Mouse (Mus musculus): Measurements from ENCODE around the gene Ergic1. TPM values are rescaled to one million over a fixed set of nuclear protein-coding genes. Genes with fewer than 3 reads are reported as not detected.

The Ergic1 gene
- total RNA-seq, 2 experiments from 2014 or later, result 150 to 155 TPM

DNA sequence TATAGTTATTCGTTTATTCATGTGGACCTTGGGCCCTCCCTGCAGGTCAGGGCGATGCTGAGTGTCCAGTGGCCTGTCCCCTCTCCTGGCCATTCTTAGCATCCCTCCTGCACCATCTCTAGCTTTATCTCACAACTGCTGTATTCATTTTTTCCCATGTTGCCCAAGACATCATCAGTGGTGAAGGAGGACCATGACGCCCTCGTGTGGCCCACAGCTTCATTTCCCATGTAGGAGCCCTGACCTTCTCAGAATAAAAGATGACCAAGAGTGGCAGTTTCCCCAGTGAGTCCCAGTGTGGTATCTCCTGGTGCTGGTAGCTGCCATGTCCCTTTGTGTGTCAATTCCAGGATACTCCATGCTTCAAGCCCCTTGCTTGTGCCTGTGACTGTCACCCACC lies 88.3 kb downstream of the Ergic1 start:
- DNase-seq (ENCODE audit: low spot score in 2 of 2), result no peak

DNA sequence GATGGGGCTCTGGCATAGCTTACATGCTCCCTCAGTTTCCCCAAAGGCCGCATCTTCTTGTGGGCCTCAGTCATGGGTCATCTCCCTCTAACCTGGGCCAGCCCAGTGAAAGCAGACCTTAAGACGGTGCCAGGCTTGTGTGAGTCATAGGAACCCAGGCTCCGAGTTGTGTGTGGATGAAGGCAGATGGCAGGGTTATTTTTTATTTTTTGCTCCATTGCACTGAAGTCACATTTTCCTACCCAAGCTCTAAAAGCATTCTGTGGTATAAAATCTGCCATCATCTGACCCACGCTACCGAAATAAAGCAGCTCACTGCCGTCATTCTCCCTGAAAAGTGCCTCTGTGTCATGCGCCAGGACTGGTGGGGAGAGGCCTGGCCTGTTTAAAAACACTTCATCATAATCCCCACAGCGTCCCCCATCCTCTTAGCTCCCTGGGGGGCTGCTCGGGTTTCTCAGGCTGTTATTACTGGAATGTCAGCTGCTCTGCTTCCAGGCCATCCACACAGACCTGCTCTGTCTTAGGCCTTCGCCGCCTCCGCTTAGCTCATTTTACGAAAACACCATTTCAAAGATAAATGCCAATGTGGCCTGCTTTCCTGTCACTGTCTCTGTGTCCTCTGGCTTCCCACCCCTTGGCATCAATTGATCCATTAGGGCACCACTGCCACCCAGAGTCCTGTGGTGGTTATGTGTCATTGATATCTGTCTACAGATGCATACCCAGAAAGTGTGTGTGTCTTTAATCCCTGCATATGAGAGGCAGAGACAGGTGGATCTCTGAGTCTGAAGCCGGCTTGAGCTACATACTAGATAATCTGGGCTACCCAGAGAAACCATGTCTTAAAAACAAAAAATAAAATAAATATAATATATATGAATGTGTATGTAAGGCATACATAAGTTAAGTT lies 89.4 kb downstream of the Ergic1 start:
- peak in 1 of 2 experiments; percentile 58 for DNase-seq (ENCODE audit: low spot score in 2 of 2)

DNA sequence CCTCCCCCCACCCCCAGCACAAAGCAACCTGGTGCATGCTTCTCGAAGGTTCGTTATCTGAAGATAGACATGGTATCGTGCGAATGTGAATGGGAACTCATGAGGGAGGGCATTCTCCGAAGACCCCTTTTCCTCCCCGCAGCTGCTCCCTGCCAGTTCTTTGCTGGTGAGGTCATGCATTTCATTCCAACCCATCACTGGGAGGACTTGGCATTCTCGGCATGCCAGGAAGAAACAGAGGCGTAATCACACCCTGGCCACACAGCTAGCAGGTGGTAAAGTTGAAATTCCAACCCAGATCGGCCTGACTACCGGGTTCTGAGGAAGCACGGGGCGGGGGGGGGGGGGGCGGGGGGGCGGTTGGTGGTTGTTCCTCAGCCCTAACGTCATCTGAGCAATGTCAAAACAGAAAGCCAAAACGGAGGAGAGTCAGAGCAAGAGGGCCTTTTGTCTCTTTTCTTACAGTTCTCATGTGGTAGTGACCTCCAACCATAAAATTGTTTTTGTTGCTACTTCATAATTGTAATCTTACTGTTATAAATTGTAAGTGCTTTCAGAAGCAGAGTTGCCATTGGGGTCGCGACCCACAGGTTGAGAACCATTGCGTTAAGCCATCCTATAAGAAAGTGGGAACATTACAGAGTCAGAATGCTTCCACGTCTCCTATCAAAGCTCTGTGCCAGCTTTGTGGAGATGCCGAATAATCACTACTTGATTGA lies 97.7 kb downstream of the Ergic1 start:
- DNase-seq (ENCODE audit: low spot score in 2 of 2), result no peak

DNA sequence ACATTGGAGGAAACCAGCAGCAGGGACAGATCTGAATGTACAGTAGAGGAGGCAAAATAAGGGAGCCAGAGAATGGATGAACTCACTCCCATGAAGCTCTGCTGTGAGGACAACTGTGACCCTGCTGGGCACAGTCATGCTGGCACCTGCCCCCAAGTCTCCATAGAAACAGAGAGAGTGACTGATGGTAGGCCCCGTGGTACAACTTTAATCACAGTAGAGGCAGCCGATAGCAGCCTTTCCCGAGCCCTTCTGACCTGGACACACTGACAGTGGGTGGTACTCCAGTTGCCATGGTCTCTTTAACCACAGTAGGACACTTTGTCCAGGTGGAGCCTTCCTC lies 98.3 kb downstream of the Ergic1 start:
- no peak for DNase-seq (ENCODE audit: low spot score in 2 of 2)

DNA sequence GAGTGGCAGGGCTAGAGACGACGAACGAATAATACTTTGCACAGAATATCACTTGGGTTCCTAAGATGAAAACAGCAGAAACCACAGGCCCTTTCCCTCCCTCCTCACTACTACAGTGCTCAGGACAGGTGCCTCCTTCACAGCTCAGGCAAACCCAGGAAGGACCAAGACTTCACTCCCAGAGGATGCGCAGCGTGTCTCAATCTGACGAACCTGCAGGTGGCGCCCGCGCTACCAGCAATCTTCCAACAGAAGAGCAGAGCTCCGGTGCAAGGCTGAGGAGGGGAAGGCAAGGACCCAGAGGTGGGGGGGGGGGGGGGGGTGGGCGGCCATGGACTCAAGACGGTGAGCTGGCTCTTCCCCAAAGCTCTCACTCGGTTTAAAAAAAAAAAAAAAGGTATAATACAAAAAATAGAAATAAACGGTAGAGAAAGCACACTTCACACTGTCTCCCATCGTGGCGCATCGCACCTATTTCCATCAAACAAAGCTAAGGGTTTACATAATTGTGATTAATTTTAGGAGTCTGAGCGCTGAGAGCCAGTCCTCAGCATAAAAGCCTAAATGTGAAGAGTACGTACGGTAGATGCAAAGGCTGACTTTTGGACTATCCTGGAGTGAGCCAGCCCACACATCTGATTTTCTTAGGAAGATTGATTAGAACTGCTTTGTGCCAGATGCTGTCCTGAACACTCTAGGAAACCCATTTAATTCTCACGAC lies 99.1 kb downstream of the Ergic1 start:
- peak; percentile 90 to 92 for DNase-seq (ENCODE audit: low spot score in 2 of 2)

DNA sequence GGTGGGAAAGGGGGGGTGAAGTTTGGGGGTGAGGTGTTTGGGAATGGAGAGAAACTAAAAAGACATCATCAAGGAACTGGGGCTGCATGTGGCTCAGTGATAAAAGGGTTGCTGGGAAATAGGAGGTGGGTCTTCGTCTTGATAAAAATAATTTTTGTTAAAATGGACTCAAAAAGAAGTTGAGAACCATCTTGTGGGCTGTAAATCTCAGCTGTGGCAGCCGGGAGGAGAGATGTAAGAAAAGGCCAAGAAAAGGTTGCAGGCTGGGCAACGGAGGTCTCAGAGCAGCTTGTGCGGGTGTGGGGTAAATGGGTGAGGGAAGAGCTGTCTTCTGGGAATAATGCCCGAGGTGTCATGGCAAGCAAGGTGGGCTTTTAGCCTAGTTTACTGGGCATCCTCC lies 100.9 kb downstream of the Ergic1 start:
- DNase-seq (ENCODE audit: low spot score in 2 of 2), result no peak

DNA sequence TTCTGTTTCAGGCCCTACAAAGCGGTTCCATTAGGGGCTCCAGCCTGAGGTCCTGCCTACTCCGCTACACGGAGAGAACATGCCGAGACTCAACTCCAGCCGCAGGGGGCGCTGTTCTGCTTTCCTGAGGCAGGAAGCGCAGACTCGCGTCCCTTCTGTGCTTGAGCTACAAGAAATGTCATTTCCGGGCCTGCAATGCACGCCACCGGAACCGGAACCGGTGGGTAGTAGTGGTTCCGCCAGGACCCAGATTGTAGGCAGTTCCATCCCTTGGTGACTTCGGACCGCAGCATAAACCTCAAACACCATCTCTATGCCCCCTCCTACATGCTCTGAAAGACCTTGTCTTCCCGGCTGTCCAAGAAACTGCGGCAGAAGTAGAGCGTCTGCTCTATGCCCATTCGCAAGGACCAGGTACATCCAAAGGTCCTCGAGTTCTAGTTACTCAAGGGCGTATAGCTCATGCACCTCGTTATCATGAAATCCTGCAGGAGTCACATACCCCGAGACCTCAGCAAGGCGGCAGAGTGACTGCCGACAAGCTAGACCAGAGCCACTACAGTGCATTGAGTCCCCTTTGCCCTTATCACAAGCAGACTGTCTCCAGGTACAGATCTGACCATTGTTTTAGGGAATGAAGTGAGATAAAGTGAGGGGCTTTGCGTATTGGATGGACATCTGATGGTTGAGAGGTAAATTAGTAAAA lies 101.8 kb downstream of the Ergic1 start, which contains the start of gene Atp6v0e:
Atp6v0e (plus strand) TSS at position 254 of the 706 bp plus-strand sequence.
- peak; percentile 97 to 99 for DNase-seq (ENCODE audit: low spot score in 2 of 2)

DNA sequence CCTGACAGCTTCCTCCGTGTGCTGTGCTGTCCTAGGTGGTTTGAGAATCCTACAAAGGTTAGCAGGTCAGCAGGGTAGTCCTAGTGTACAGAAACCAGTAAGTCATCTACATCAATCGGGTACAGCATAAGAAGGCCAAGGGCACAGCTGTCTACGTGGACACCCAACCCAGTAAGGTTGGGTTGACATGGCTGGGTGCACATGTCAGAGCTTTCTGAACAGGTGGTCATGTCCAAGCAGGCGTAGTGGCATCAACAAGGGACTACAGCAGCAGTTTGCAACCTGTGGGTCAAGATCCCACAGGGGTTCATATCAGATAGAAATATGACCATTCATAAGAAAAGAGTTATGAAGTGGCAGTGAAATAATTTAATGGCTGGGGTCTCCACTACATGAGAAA lies 104.3 kb downstream of the Ergic1 start:
- no peak for DNase-seq (ENCODE audit: low spot score in 2 of 2)

DNA sequence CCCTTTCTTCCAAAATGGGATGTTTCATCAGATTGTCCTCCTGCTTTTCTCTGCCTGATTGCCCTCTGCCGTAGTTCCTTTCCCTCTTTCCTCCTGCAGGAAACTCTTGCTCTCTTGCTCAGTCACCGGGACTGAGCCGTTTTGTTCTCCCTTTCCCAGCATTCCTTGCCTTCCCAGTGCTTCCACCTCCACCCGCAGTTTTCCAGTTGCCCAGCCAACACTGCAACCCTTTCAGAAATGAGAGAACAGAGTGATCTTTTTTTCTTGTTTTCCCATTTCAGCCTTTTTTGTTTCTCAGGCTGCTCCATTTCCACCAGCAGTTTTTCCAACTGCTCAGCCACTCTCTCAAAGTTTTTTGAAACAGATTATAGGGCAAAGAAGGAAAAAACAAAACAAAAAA lies 110.0 kb downstream of the Ergic1 start:
- DNase-seq (ENCODE audit: low spot score in 2 of 2), result no peak

DNA sequence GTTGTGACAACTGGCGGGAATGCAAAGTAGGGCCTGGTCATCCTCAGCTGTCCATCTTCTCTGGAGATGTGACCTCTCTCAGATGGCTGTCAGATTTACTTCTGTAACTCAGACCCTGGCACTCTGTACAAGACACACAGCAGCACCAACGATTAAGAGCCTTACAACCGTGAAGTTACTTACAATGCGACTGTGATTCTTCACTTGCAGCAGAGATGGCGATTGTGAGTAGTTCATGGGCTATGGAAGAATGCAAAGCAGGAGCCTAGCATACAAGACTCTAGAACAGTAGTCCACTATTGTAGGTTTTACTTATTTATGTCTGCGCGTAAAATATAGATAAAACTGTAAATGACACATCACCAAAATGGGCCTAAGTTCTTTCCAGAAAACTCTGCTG lies 114.6 kb downstream of the Ergic1 start:
- no peak for DNase-seq (ENCODE audit: low spot score in 2 of 2)

DNA sequence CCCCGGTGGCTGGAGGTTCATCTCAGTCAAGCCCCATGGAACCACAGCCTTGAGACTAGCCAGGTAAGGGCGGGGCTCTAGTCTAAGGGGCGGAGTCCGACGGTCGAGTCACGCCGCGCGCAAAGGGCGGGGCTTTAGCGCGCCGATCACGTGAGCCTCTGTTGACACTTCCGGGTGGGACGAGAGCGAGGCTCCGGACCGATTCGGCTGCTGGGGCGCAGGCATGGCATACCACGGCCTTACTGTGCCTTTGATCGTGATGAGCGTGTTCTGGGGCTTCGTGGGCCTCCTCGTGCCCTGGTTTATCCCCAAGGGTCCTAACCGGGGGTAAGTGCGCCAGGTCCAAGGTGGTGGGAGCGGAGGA lies 114.9 kb downstream of the Ergic1 start:
- peak; percentile 88 to 91 for DNase-seq (ENCODE audit: low spot score in 2 of 2)

DNA sequence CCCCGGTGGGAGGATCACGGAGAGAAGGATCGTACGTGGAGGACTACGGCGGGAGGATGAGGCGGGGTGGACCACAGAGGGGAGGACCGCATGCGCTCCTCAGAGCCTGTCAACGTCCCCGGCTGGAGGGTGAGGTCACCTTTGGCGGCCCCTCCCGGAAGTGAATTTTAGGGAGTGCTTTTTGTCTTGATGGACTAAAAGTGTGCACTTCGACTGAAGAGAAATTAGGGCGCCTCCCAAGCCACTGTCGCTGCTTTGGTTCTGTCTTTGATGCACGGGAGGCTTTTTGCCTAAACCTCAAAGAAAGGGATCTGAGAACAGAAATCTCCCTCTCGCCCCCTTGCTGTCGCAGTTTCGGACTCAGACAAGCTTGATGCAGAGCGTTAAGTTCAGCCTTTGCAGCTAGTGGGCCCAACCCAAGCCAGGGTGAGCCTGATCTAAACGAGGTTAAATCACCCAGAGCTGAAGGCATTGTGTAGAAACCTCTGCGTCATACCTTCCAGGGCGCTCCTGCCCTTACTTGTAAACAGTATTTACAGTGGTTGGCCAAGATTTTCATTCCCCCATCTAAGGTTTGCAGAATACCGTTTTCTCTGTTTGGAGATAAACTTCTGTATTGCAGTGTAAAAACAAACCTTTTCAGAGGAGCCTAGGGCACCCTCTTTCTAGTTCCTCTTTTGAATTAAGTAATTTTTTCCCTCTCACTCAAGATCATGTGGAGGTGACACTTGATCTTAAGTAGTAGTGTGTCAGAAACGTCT lies 115.5 kb downstream of the Ergic1 start:
- DNase-seq (ENCODE audit: low spot score in 2 of 2), result peak in 1 of 2 experiments; percentile 65

DNA sequence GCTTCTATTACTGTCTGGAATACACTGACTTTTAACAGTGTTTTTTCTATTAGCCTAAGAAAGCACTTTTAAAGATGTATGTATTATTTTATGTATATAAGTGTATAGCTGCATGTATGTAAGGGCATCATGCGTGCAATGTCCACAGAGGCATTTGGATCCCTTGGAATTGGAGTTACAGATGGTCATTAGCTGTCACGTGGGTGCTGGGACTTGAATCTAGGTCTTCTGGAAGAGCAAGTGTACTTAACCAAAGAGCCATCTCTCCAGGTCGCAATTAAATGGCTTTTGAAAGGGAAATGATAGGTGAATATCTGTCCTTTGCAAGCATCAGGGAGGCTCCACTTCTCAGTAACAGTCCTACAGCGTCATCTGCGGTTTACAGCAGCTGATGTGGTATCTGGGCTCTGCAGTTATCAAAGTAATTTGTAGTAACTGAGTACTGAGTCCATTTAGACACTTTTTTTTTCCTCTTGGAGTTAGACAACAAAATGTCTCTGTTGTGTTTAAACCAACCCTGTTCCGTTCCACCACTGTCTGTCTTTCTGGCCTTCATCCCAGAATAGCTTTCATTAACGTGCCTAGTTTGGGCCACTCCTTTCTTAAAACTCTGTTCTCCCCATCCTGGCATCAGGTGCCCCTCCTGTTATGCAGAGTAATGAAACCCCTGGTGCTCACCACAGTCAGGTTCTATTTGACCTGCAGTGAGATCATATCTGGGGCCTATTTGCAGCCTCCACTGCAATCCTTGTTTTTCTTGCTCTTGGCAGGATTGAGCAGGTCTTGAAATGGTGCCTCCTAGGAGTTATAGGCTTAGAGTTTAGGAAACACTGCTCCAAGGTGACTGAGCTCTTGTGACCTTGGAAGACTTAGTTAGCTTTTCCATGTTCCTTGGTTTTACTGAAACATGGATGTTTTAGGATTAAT lies 116.7 kb downstream of the Ergic1 start:
- DNase-seq (ENCODE audit: low spot score in 2 of 2), result no peak

DNA sequence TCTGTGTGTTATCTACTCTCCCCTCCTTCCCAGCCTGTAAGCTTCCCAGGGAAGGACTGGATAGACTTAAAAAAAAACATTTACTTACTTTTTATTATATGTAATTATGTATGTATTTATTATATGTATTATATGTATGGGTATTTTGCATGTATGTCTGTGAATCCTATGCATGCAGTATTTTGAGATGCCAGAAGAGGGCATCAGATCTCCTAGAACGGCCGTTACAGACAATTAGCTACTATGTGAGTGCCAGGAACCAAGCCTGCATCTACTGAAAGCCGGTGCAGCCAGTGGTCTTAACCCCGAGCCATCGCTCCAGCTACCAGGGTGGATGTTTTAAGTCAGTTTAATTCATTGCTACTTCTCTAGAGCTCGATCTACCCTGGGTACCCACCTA lies 120.0 kb downstream of the Ergic1 start:
- DNase-seq (ENCODE audit: low spot score in 2 of 2), result no peak

DNA sequence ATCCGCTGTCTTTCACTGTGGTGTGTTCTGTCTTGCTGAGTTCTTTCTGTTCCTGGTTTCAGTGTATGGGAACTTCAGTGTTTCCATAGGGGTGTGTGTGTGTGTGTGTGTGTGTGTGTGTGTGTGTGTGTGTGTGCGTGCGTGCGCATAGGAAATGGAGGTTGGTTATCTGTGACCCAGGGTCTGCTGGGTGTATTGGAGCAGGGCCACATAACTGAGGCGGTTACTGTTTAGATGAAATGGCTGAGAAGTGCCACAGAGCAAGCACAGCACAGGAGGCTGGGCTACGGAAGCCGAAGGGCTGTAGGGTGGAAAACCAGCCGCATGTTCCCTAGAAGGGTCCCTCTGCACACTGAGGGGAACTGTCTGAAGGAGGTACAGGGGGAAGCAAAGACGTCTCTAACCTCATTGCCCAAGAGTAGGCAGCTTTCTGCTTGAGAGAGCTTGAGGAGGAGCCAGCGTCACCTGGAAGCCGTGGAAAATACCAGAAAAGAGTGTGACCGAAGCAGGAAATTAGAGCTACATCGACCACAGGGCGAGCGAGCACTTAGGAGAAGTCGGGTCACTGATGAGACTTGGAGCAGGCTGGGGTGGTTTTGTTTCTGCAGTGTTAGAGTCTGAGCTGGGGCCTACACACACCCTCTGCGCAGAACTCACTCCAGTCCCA lies 125.2 kb downstream of the Ergic1 start:
- DNase-seq (ENCODE audit: low spot score in 2 of 2), result no peak

DNA sequence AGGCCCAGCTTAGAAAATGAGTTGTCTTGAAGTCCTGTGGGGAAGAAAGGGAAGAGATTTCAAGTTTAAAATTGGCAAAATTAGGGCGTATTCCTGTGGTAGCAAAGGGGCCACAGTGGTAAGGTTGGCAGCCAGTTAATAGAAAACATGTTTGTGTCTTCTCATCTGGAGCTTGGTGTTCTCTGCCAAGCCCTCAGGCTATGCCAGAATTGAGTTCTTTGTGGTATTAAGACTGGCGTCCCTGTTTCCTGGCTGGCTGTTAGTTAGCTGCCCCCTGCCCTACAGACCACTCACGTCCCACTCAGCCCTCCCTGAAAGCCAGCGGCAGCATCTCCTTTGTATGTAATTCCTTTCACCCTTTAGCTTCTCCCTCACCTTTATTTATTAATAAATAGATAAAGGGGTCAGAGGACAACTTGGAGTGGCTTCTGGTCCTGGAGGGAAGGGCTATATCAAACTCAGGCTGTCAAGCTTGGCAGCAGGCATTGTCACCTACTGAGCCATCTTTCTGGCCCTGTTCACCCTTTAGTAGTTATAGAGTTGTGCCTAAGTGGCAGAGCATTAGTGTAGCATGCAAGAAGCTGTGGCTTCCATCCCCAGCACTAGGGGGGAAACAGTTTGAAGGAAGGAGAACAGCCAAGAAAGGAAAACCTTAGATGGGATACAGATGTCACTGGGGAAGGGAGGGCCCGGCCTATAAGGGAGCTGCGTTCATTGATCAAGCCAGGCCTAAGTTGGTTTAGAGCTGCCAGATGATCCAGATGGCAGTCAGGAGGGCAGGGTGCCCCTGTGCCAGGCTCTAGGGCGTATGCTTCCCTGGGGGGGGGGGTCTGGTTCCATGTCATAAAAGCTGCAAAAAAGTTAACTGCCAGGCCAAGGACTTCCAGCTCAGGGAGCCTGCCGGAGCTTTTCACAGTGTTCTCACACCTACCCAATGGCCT lies 127.8 kb downstream of the Ergic1 start:
- DNase-seq (ENCODE audit: low spot score in 2 of 2), result no peak

DNA sequence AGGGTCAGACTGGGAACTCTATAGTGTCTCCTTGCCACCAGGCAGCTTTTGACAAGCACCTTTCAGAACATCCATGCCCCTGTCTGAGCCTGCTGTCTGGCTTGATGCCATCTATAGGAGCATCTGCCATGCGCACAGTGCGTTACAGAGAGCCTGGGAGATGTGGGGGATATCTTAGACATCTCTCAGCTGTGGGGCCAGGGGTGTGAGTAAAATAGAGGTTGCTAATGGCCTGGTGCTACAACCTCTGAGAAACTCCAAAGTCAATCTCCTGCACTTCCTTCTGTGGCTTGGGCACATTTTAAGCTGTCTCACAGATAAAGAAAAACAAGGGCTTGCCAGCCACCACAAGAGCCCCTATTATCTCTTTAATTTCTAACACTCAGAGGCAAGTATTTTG lies 128.5 kb downstream of the Ergic1 start:
- no peak for DNase-seq (ENCODE audit: low spot score in 2 of 2)

DNA sequence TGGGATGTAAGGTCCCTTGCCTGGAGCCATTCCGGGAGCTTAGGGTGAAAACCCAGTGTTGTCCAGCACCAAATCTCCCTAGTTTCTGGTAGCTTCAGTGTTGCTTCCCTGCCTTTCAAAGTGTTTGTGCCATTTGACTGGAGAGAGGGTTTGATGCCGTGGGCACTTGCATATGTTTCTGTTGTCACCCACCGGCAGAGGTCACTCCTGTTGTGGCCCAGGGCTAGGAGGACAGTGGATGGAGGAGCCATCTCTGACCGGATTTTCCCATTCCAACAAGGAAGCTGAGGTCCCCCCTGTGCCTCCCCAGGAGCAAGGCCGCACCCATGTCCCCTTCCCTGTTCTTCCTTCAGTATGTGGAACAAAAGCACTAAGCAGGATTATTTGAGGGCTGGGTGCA lies 128.9 kb downstream of the Ergic1 start:
- no peak for DNase-seq (ENCODE audit: low spot score in 2 of 2)
